Mouse (Mus musculus): ENCODE measurements around the gene Scn4b. TPM values are rescaled to one million over a fixed set of nuclear protein-coding genes. Genes with fewer than 3 reads are reported as not detected.
A peak's percentile ranks its signal among the peaks of the same experiment; 100 is the strongest.

The Scn4b gene
- 0.91 and 1.0 TPM in 2 replicates for polyA plus RNA-seq (2015; fragmentation: Nextera tagmentation; extraction: Ambion mirVana)

DNA sequence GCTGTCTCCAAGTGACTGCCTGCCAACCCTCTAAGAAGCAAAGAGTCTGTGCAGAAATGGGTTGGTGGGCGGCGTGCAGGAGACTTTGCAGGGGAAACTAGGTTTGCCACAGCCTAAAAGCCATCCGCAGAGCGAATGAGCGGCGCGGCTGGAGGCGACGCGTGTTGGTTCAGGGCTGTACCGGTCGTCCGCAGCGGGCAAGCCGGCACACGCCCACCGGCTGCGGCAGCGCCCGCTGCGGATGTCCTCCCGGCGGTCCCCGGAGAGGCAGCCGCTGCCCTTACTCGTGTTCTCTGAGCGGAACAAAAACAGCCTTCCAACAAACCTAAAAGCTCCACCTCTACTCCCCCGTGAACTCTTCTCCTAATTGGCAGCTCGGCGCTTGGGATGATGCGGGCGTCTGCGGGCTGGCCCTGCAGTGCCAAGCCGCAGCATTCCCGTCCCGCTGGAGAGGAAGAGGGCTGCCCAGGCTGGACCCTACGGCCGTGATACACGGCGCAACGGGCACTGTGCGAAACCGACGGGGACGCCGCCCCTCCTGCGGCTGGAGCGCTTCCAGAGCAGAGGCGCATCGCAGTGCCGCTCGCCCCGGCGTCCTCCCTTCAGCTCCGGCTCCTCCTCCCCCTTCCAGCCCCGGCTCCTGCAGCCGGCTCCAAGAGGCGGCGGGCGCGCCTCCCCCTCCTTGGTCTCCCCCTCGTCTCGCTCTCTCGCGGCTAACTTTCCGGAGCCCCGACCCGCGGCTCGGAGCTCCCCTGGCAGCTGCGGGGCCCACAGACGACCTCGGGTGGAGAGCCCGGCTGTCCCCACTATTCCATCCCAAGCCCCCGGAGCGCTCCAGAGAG is at the start of gene Scn4b:
Gene Scn4b (plus strand): TSS at position 205 of the 842 bp plus-strand sequence.
- ATAC-seq (ENCODE audit: low FRiP score, low TSS enrichment) = peak; percentile 67; the same call in 1 of the 2 replicates
- H3K9ac ChIP-seq (replicated peaks; ENCODE audit: low read length) = peak within 1 kb of the TSS; percentile 44

DNA sequence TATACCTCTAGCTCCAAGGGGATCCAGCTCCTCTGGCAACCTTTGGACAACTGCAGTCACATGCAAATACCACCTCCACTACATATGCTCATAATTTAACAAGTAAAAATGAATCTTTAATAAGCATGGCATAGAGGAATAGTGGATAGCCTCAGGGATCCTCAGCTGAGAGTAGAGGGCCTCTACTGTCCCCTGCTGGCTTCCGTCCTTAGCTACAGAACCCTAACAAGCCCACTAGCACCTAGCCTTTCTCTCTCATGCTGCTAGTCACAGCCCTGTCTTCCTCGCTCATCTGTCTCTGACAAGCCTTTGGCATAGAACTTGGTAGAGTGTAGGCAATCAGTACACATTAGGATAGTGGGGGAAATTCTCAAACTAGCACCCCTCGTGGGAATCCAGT is 47.4 kb upstream of the Scn4b start:
- no peaks in the 10 kb centered on the region for H3K27me3 ChIP-seq (ENCODE audit: insufficient read depth, low read length)
- no peaks in the 10 kb centered on the region for H3K9me3 ChIP-seq (ENCODE audit: low read length)
- no peak overlapping the region for H3K27ac ChIP-seq (ENCODE audit: low read length)
- H3K4me3 ChIP-seq (ENCODE audit: low read length) = no peak overlapping the region
- WGBS = 67% methylated on average over 3 of the region's 3 CpGs
- ATAC-seq (ENCODE audit: low FRiP score, low TSS enrichment) = no peak
- no peaks in the 10 kb centered on the region for H3K36me3 ChIP-seq (ENCODE audit: insufficient read depth, low read length)
- no peaks in the 10 kb centered on the region for H3K4me1 ChIP-seq (ENCODE audit: insufficient read depth, low read length)
- no peak overlapping the region for H3K9ac ChIP-seq (replicated peaks; ENCODE audit: low read length)
- H3K4me2 ChIP-seq (replicated peaks; ENCODE audit: low read depth, low read length) = no peak overlapping the region

More for the DNA sequence above, at the start of gene Scn4b:
- Histone ChIP-seq H3K4me1 (ENCODE audit: insufficient read depth, low read length) (peaks cover 20% of the 10 kb centered on the region), H3K36me3 (ENCODE audit: insufficient read depth, low read length) (no peaks in the 10 kb centered on the region), H3K4me2 (replicated peaks; ENCODE audit: low read depth, low read length) (peak within 1 kb of the TSS; percentile 97), H3K9me3 (ENCODE audit: low read length) (no peaks in the 10 kb centered on the region), H3K27ac (ENCODE audit: low read length) (no peak within 1 kb of the TSS), H3K27me3 (ENCODE audit: insufficient read depth, low read length) (peaks cover 78% of the 10 kb centered on the region), H3K4me3 (ENCODE audit: low read length) (peak within 1 kb of the TSS; percentile 57)
- WGBS = 0% methylated on average over 66 of the region's 76 CpGs

GRCm38 (mm10) chr9:45092641-45093040 is 45.6 kb upstream of the Scn4b start:
- no peaks in the 10 kb centered on the region for H3K36me3 ChIP-seq (ENCODE audit: insufficient read depth, low read length)
- no peak overlapping the region for H3K9ac ChIP-seq (replicated peaks; ENCODE audit: low read length)
- WGBS = 42% methylated on average over 4 of the region's 4 CpGs
- no peaks in the 10 kb centered on the region for H3K9me3 ChIP-seq (ENCODE audit: low read length)
- H3K4me2 ChIP-seq (replicated peaks; ENCODE audit: low read depth, low read length) = no peak overlapping the region
- no peak overlapping the region for H3K27ac ChIP-seq (ENCODE audit: low read length)
- ATAC-seq (ENCODE audit: low FRiP score, low TSS enrichment) = no peak
- H3K4me3 ChIP-seq (ENCODE audit: low read length) = no peak overlapping the region
- H3K4me1 ChIP-seq (ENCODE audit: insufficient read depth, low read length) = no peaks in the 10 kb centered on the region
- no peaks in the 10 kb centered on the region for H3K27me3 ChIP-seq (ENCODE audit: insufficient read depth, low read length)

GRCm38 (mm10) chr9:45095149-45095937 is 42.9 kb upstream of the Scn4b start:
- Histone ChIP-seq H3K4me1 (ENCODE audit: insufficient read depth, low read length) (no peaks in the 10 kb centered on the region), H3K9me3 (ENCODE audit: low read length) (no peaks in the 10 kb centered on the region), H3K27me3 (ENCODE audit: insufficient read depth, low read length) (no peaks in the 10 kb centered on the region), H3K4me2 (replicated peaks; ENCODE audit: low read depth, low read length) (no peak overlapping the region), H3K36me3 (ENCODE audit: insufficient read depth, low read length) (no peaks in the 10 kb centered on the region), H3K27ac (ENCODE audit: low read length) (no peak overlapping the region), H3K9ac (replicated peaks; ENCODE audit: low read length) (no peak overlapping the region), H3K4me3 (ENCODE audit: low read length) (no peak overlapping the region)
- WGBS = 87% methylated on average over 6 of the region's 6 CpGs
- no peak for ATAC-seq (ENCODE audit: low FRiP score, low TSS enrichment)

- Histone ChIP-seq H3K9ac (replicated peaks; ENCODE audit: low read length) (no peak overlapping the region), H3K27ac (ENCODE audit: low read length) (no peak overlapping the region), H3K27me3 (ENCODE audit: insufficient read depth, low read length) (no peaks in the 10 kb centered on the region), H3K4me1 (ENCODE audit: insufficient read depth, low read length) (no peaks in the 10 kb centered on the region), H3K36me3 (ENCODE audit: insufficient read depth, low read length) (no peaks in the 10 kb centered on the region), H3K4me2 (replicated peaks; ENCODE audit: low read depth, low read length) (no peak overlapping the region), H3K9me3 (ENCODE audit: low read length) (no peaks in the 10 kb centered on the region), H3K4me3 (ENCODE audit: low read length) (no peak overlapping the region)
- ATAC-seq (ENCODE audit: low FRiP score, low TSS enrichment) = no peak
- WGBS = 84% methylated on average over 5 of the region's 5 CpGs
These were observed 40.3 kb upstream of the Scn4b start for GRCm38 (mm10) chr9:45097877-45098276.

- H3K27me3 ChIP-seq (ENCODE audit: insufficient read depth, low read length) = no peaks in the 10 kb centered on the region
- 40% methylated on average over 3 of the region's 3 CpGs for WGBS
- H3K27ac ChIP-seq (ENCODE audit: low read length) = no peak overlapping the region
- H3K9ac ChIP-seq (replicated peaks; ENCODE audit: low read length) = no peak overlapping the region
- H3K4me1 ChIP-seq (ENCODE audit: insufficient read depth, low read length) = no peaks in the 10 kb centered on the region
- H3K4me2 ChIP-seq (replicated peaks; ENCODE audit: low read depth, low read length) = no peak overlapping the region
- H3K9me3 ChIP-seq (ENCODE audit: low read length) = no peaks in the 10 kb centered on the region
- ATAC-seq (ENCODE audit: low FRiP score, low TSS enrichment) = no peak
- H3K36me3 ChIP-seq (ENCODE audit: insufficient read depth, low read length) = no peaks in the 10 kb centered on the region
- no peak overlapping the region for H3K4me3 ChIP-seq (ENCODE audit: low read length)
These were observed 39.8 kb upstream of the Scn4b start for GRCm38 (mm10) chr9:45098426-45098825.

GRCm38 (mm10) chr9:45102528-45102927 is 35.7 kb upstream of the Scn4b start:
- Histone ChIP-seq H3K4me3 (ENCODE audit: low read length) (no peak overlapping the region), H3K27ac (ENCODE audit: low read length) (no peak overlapping the region), H3K9me3 (ENCODE audit: low read length) (no peaks in the 10 kb centered on the region), H3K9ac (replicated peaks; ENCODE audit: low read length) (no peak overlapping the region), H3K27me3 (ENCODE audit: insufficient read depth, low read length) (no peaks in the 10 kb centered on the region), H3K36me3 (ENCODE audit: insufficient read depth, low read length) (no peaks in the 10 kb centered on the region), H3K4me1 (ENCODE audit: insufficient read depth, low read length) (no peaks in the 10 kb centered on the region), H3K4me2 (replicated peaks; ENCODE audit: low read depth, low read length) (no peak overlapping the region)
- ATAC-seq (ENCODE audit: low FRiP score, low TSS enrichment) = no peak
- WGBS = 62% methylated on average over 1 of the region's 1 CpGs

DNA sequence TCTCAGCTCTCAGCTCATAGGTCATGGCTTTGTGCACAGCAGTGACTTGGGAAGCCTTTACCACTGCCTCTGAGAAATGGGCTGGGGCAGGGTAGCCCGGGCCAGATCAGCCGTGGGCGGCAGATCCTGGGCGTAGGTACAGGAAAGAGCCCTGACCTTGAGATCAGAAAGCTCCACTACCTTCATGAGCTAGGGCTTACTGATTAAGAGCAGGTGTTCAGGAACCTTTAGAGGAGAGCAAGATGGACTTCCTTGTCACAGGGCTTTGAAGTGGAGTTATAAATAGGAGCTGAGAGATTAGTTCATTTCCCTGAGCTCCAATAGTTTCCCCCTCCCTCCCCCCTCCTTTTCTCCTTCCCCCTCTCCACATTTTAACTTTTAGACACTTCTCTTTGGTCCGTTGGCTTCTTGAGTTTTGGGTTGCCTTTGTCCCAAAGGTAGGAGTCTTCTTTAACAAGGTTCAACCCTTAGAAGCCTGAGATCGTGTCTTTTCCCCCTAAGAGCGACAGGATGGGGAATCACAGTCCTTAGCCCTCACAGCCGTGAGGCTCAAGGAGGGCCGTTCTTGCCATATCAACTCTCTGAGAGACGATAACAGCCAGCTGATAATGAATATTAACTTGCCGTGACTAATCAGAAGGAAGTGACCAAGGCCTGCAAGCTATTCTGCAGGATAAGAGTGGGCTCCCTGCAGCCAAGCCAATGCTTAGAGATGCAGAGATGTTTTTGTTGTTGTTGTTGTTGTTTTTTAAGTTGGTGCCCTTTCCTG is 34.8 kb upstream of the Scn4b start:
- H3K27ac ChIP-seq (ENCODE audit: low read length) = no peak overlapping the region
- no peak overlapping the region for H3K9ac ChIP-seq (replicated peaks; ENCODE audit: low read length)
- no peak for ATAC-seq (ENCODE audit: low FRiP score, low TSS enrichment)
- no peaks in the 10 kb centered on the region for H3K27me3 ChIP-seq (ENCODE audit: insufficient read depth, low read length)
- no peak overlapping the region for H3K4me2 ChIP-seq (replicated peaks; ENCODE audit: low read depth, low read length)
- no peaks in the 10 kb centered on the region for H3K9me3 ChIP-seq (ENCODE audit: low read length)
- H3K4me1 ChIP-seq (ENCODE audit: insufficient read depth, low read length) = no peaks in the 10 kb centered on the region
- no peaks in the 10 kb centered on the region for H3K36me3 ChIP-seq (ENCODE audit: insufficient read depth, low read length)
- H3K4me3 ChIP-seq (ENCODE audit: low read length) = no peak overlapping the region
- WGBS = 54% methylated on average over 11 of the region's 11 CpGs

- Histone ChIP-seq H3K9ac (replicated peaks; ENCODE audit: low read length) (no peak overlapping the region), H3K4me3 (ENCODE audit: low read length) (no peak overlapping the region)
These were observed 32.4 kb upstream of the Scn4b start for GRCm38 (mm10) chr9:45105596-45106374.

More at GRCm38 (mm10) chr9:45105596-45106374, 32.4 kb upstream of the Scn4b start:
- no peaks in the 10 kb centered on the region for H3K9me3 ChIP-seq (ENCODE audit: low read length)
- H3K4me1 ChIP-seq (ENCODE audit: insufficient read depth, low read length) = no peaks in the 10 kb centered on the region
- 82% methylated on average over 2 of the region's 2 CpGs for WGBS
- H3K4me2 ChIP-seq (replicated peaks; ENCODE audit: low read depth, low read length) = no peak overlapping the region
- no peak overlapping the region for H3K27ac ChIP-seq (ENCODE audit: low read length)
- no peak for ATAC-seq (ENCODE audit: low FRiP score, low TSS enrichment)
- no peaks in the 10 kb centered on the region for H3K36me3 ChIP-seq (ENCODE audit: insufficient read depth, low read length)
- no peaks in the 10 kb centered on the region; the same call in 1 of the 2 replicates for H3K27me3 ChIP-seq (ENCODE audit: insufficient read depth, low read length)

Measured in kidney, embryonic 16.5 days (tissue).